Mouse (Mus musculus) urinary bladder, postnatal 4 days (tissue): ENCODE results near the gene Gm10401.
"Not testable (repeated sequence)": the region's sequence is repeated elsewhere in the genome, so short reads cannot be mapped to it uniquely, and the experiment has no call there.

ENCODE experiments used
- DNase-seq, 2 experiments: peaks; one replicate each; pipeline ENCODE4 v3.0.0; 2021 to 2022; ENCODE audit warnings: low spot score in 2 of 2

The Gm10401 gene

GRCm38 (mm10) chr5:115118961-115119570 is 21.0 kb upstream of the Gm10401 start, which contains the start of gene Acads:
Gene Acads, minus strand, starts transcription at chr5:115119346.
- peak; percentile 82 to 88 for DNase-seq

- DNase-seq, result no peak
These were observed 19.4 kb upstream of the Gm10401 start for GRCm38 (mm10) chr5:115117467-115117866.

DNA sequence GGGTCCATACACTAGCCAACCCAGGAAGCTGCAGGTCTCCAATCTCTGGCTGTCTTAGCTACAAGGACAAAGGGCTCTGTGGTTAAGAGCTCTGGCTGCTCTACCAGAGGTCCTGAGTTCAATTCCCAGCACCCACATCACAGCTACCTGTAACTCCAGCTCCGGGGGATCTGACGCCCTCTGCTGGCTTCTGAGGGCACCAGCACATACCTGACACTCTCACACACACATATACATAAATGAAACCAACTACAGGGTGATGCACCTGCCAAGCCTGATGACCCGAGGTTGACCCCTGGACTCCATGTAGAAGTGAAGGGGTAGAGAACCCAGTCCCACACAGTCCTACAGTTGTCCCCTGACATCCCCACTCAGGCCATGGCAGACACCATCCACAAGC is 18.3 kb upstream of the Gm10401 start:
- DNase-seq, result no peak

DNA sequence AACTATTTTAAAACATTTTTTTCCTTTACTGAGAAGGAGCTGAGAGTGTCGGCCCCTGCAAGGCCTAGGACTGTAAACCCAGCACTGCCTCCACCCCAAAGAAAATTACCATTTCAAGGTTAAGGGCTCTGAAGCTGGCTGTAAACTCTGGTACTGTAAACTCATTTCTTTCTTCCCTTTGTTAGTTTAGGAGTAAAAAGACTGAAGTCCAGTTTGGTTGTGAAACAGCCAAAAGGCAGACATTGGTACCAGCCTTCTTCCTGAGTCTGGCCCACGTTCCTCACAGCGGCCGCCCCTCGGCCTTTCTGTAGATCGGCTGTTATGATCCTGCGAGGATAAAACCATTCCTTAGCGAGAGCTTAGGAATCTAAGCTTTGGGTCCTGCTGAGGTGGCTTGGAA is 16.4 kb upstream of the Gm10401 start:
- DNase-seq, result no peak

GRCm38 (mm10) chr5:115113244-115113643 is 15.1 kb upstream of the Gm10401 start:
- no peak for DNase-seq

DNA sequence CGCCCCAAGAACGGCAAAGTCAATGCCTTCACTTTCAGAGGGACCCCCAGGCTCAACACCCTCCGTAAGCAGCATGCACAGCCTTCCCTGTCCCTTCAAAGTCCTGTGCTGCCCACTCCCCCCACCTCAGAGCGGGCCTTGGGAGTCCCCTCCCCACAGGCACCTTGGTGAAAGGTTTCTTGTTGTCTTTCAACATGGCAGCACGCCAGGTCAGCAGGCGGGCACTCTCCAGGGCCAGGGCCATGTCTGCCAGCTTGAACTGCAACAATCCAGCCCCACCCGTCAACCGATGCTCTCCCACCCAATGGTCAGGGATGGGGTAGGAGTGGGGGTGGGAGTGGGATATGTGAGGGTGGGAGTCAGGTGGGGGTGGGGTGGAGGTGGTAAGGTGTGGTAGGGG is 13.1 kb upstream of the Gm10401 start:
- no peak for DNase-seq

GRCm38 (mm10) chr5:115103253-115103652 is 5.2 kb upstream of the Gm10401 start:
- not testable (repeated sequence) for DNase-seq

- DNase-seq, result no peak
These were observed 4.1 kb upstream of the Gm10401 start for GRCm38 (mm10) chr5:115102231-115102630.

GRCm38 (mm10) chr5:115100473-115100872 is 2.4 kb upstream of the Gm10401 start:
- DNase-seq, result no peak

DNA sequence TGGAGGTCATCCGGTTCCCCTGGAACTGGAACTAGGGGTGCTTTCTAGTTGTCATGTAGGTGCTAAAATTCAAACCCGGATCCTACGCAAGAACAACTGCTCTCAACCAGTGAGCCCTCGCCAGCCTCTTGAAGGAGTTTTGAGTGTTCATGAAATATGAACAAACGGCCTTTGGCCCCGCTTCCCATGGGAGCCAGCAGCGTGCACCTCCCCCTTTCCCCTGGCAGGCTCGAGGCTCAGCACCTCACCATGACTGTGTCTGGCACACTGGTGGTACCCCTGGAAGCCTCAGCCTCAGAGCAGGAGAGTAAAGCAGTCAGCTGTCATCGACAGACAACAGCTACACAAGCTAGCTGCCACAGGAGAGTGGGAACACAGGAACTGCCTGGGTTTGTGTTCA is 1.9 kb upstream of the Gm10401 start:
- no peak for DNase-seq

- no peak for DNase-seq
These were observed 1.4 kb upstream of the Gm10401 start for GRCm38 (mm10) chr5:115099530-115099929.

GRCm38 (mm10) chr5:115091776-115092175 is 6.3 kb downstream of the Gm10401 start:
- no peak for DNase-seq

- DNase-seq, result no peak
These were observed 7.1 kb downstream of the Gm10401 start for GRCm38 (mm10) chr5:115091015-115091414.

GRCm38 (mm10) chr5:115089592-115090268 is 8.4 kb downstream of the Gm10401 start:
- no peak for DNase-seq

DNA sequence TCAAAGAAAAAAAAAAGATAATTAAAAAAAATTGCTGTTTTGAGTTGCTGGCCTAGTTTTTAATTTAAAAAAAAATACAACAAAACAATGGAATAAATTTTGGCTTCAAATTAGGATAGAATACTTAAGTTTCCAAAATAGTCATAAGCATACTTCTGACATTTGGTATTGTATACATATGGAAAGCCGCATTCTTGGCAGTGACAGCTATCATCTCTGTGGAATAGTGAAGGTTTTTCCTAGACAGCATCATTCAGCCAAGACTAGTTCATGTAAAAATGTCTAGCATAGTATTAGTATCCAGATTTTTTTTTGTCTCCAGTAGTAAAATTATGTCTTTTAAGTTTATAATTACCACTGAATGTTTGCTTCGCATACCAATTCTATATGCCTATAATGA is 12.4 kb downstream of the Gm10401 start:
- DNase-seq, result no peak

GRCm38 (mm10) chr5:115083492-115083891 is 14.6 kb downstream of the Gm10401 start:
- no peak for DNase-seq

GRCm38 (mm10) chr5:115081636-115082035 is 16.5 kb downstream of the Gm10401 start:
- no peak for DNase-seq

DNA sequence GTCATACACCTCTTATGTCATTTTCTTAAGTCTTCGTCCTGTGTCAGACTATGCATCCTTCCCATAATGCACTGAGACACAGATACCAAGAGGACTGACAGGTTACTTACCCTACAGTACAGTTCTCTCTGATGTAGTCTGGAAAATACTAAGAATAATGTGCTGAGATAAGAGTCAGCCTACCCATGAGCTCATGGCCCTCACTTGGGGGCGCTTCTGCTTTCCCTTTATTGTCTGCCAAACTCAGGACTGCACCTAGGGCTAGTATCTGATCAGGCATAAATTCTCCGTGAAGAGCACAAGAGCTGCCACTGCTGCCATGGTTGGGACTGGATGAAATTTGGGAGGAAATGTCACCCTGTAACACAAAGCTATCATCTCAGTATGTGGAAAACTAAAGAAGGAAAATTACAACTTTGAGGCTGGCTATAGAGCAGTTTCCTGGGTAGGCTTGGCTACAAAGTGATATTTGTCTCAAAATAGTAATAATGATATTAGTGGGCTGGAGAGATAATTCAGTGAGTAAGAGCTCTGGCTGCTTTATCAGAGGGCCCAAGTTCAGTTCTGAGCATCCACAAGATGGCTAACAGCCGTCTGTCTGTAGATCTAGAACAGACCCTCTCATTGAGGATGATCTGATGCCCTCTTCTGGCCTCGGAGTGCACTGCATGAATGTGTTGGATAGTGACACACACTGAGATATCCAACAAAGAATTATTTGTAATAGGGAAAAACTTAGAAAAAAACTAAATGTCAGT is 21.8 kb downstream of the Gm10401 start:
- peak in 1 of 2 experiments; percentile 69 for DNase-seq

- no peak for DNase-seq
These were observed 23.3 kb downstream of the Gm10401 start for GRCm38 (mm10) chr5:115074749-115075148.

DNA sequence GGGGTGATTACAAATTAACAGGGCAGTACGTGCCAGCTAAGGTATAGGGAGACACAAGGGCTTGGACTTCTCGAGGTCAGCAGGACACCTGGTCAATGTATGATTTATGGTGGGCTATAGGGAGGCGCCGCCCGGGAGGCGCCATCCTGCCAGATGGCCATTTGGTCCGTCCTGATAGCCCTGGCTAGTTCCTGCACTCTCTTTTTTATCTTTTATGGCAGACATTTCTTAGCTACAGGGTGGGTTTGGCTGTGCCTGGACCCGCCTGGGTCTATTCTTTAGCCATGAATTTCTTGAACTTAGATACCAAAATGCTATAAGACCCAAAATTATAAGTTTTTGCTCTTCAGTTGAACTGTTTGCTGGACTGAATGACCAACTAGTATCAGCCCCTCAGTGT is 24.8 kb downstream of the Gm10401 start:
- not testable (repeated sequence) for DNase-seq

DNA sequence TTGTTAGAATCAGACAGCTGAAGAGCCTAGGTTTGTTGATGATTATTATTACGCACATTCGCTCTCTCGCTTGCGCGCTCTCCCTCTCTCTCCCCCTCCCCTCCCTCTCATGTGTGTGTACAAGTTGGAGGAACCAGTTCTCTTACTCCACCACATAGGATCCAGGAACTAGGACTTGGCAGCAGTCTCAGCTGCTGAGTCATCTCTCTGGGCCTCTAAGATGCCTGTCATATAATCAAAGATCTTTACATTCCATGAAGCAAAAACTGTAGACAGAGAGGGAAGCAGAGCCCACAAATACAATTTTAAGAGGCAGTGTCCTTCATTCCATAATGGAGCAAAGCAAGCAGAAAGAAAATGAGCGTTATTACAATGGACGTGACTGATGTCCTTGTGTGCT is 26.0 kb downstream of the Gm10401 start:
- no peak for DNase-seq

- DNase-seq, result no peak
These were observed 26.8 kb downstream of the Gm10401 start for GRCm38 (mm10) chr5:115071096-115071901.
